Comparison of ENCODE assay signal across 21 mouse cellular contexts in genomic region chr15:10706414-10706813, GRCm38 (mm10). TPM values are rescaled to one million over a fixed set of nuclear protein-coding genes. Genes with fewer than 3 reads are reported as not detected.
DNase-seq lines count a peak whose midpoint lies in the region; ATAC-seq and TF ChIP-seq lines count a peak whose summit lies in the region.
"Had no signal": no experiment of that assay in that cellular context is flagged by ENCODE, and none has a peak within 500 bp of the region (broad histone marks: within the 10 kb centered on the region; RNA-seq: fewer than 3 reads in every experiment).

No protein-coding gene starts in this region.

- no peak overlapping the region for H3K9ac ChIP-seq in embryonic facial prominence, embryonic 12.5 days
- H3K9ac ChIP-seq in lung, embryonic 16.5 days (ENCODE audit: low read length) = no peak overlapping the region
- no peak overlapping the region for H3K9ac ChIP-seq in stomach, embryonic 15.5 days
- H3K9ac ChIP-seq: heart, embryonic 13.5 days had no signal

- no peaks in the 10 kb centered on the region for H3K27me3 ChIP-seq in embryonic facial prominence, embryonic 12.5 days
- H3K27me3 ChIP-seq in embryonic facial prominence, embryonic 10.5 days (replicated peaks; ENCODE audit: low read depth, poor library complexity, severe bottlenecking) = no peaks in the 10 kb centered on the region
- H3K27me3 ChIP-seq in lung, embryonic 16.5 days (ENCODE audit: control insufficient read depth, insufficient read depth, low read depth, low read length) = no peaks in the 10 kb centered on the region
- H3K27me3 ChIP-seq in E14TG2a.4 (ENCODE audit: insufficient read depth, low read length) = no peaks in the 10 kb centered on the region
- no peaks in the 10 kb centered on the region for H3K27me3 ChIP-seq in stomach, embryonic 15.5 days (replicated peaks)
- H3K27me3 ChIP-seq: Patski had no signal

- 73% methylated on average over 8 of the region's 8 CpGs for WGBS in embryonic facial prominence, embryonic 12.5 days
- 78% methylated on average over 8 of the region's 8 CpGs for WGBS in embryonic facial prominence, embryonic 10.5 days
- WGBS in lung, embryonic 16.5 days = 55% methylated on average over 8 of the region's 8 CpGs
- WGBS in stomach, embryonic 15.5 days = 65% methylated on average over 8 of the region's 8 CpGs

- 0 out of 2 replicates have a peak, but pooled peaks cover 2% of the 10 kb centered on the region for H3K9me3 ChIP-seq in embryonic facial prominence, embryonic 12.5 days
- H3K9me3 ChIP-seq in embryonic facial prominence, embryonic 10.5 days = no peaks in the 10 kb centered on the region
- no peaks in the 10 kb centered on the region for H3K9me3 ChIP-seq in lung, embryonic 16.5 days (ENCODE audit: control insufficient read depth, low read length)
- no peaks in the 10 kb centered on the region for H3K9me3 ChIP-seq in E14TG2a.4 (ENCODE audit: low read length)
- H3K9me3 ChIP-seq in stomach, embryonic 15.5 days = no peaks in the 10 kb centered on the region
- H3K9me3 ChIP-seq: heart, embryonic 13.5 days had no signal

- no peak for DNase-seq in embryonic facial prominence, embryonic 10.5 days (ENCODE audit: low spot score)
- DNase-seq in lung, postnatal 4 days = no peak
- no peak for DNase-seq in spleen, postnatal 10 days (ENCODE audit: low spot score in 2 of 2)
- DNase-seq: adrenal gland, postnatal 14 days; B cell, adult 2 months; cerebellum, adult 11-12 months; cerebellum, adult 9-11 months; cerebellum, postnatal 36 days; gastrocnemius, adult 2 months; gastrocnemius, postnatal 25 days; heart, postnatal 36 days had no signal

- no peak overlapping the region for H3K4me2 ChIP-seq in embryonic facial prominence, embryonic 12.5 days (replicated peaks)
- H3K4me2 ChIP-seq in lung, embryonic 16.5 days (ENCODE audit: low read depth, low read length) = no peak overlapping the region
- H3K4me2 ChIP-seq in stomach, embryonic 15.5 days = no peak overlapping the region
- H3K4me2 ChIP-seq: heart, embryonic 13.5 days had no signal

- TF ChIP-seq CTCF in E14TG2a.4 (conservative IDR thresholded peaks at IDR 0.05; ENCODE audit: low read length) = no peak

- peaks cover 32% of the 10 kb centered on the region for H3K4me1 ChIP-seq in embryonic facial prominence, embryonic 12.5 days
- peaks cover 18% of the 10 kb centered on the region for H3K4me1 ChIP-seq in embryonic facial prominence, embryonic 10.5 days
- peaks cover 15% of the 10 kb centered on the region for H3K4me1 ChIP-seq in lung, embryonic 16.5 days (replicated peaks; ENCODE audit: control insufficient read depth, insufficient read depth, low read length)
- H3K4me1 ChIP-seq in E14TG2a.4 (replicated peaks; ENCODE audit: low read depth, low read length) = peaks cover 89% of the 10 kb centered on the region
- peaks cover 2% of the 10 kb centered on the region; the same call in 1 of the 2 replicates for H3K4me1 ChIP-seq in stomach, embryonic 15.5 days

- no peak overlapping the region for H3K4me3 ChIP-seq in embryonic facial prominence, embryonic 12.5 days
- H3K4me3 ChIP-seq in embryonic facial prominence, embryonic 10.5 days = no peak overlapping the region
- H3K4me3 ChIP-seq in lung, embryonic 16.5 days (ENCODE audit: low read length) = no peak overlapping the region
- H3K4me3 ChIP-seq in E14TG2a.4 (replicated peaks; ENCODE audit: low read length) = peak overlapping the region; percentile 20; the same call in 1 of the 2 replicates
- H3K4me3 ChIP-seq in stomach, embryonic 15.5 days (replicated peaks) = no peak overlapping the region
- H3K4me3 ChIP-seq: gastrocnemius, adult 2 months; heart, embryonic 13.5 days had no signal

- H3K36me3 ChIP-seq in embryonic facial prominence, embryonic 12.5 days = peaks cover 19% of the 10 kb centered on the region
- H3K36me3 ChIP-seq in embryonic facial prominence, embryonic 10.5 days (replicated peaks) = peaks cover 59% of the 10 kb centered on the region
- H3K36me3 ChIP-seq in lung, embryonic 16.5 days (ENCODE audit: control insufficient read depth, insufficient read depth, low read length) = peaks cover 7% of the 10 kb centered on the region; the same call in 1 of the 2 replicates
- peaks cover 31% of the 10 kb centered on the region for H3K36me3 ChIP-seq in E14TG2a.4 (ENCODE audit: insufficient read depth, low read length)
- no peaks in the 10 kb centered on the region for H3K36me3 ChIP-seq in stomach, embryonic 15.5 days

- no peak for ATAC-seq in embryonic facial prominence, embryonic 12.5 days (ENCODE audit: insufficient number of reproducible peaks, insufficient read depth, low FRiP score, low TSS enrichment)
- peak; percentile 56 for ATAC-seq in lung, embryonic 16.5 days (ENCODE audit: low read depth)
- ATAC-seq in stomach, embryonic 15.5 days (ENCODE audit: insufficient read depth, low FRiP score, low read depth) = 0 out of 2 replicates have a peak, but pooled peaks have one; percentile 16
- ATAC-seq in erythroblast, adult 5-6 weeks (replicated peaks; ENCODE audit: low FRiP score, poor library complexity, severe bottlenecking) = no peak
- ATAC-seq: activated CD4-positive, CD25-positive, alpha-beta regulatory T cell, adult 4 months; CD4-positive, CD25-positive, alpha-beta regulatory T cell, adult 4 months; forebrain, embryonic 14.5 days; Patski had no signal

- 0 out of 2 replicates have a peak overlapping the region, but pooled peaks have one; percentile 9 for H3K27ac ChIP-seq in embryonic facial prominence, embryonic 12.5 days
- H3K27ac ChIP-seq in embryonic facial prominence, embryonic 10.5 days (replicated peaks) = no peak overlapping the region
- no peak overlapping the region for H3K27ac ChIP-seq in lung, embryonic 16.5 days (ENCODE audit: low read length)
- no peak overlapping the region for H3K27ac ChIP-seq in stomach, embryonic 15.5 days
- H3K27ac ChIP-seq: gastrocnemius, adult 2 months; heart, embryonic 13.5 days had no signal

RNA-seq across cellular contexts. Expression of gene Rai14, which starts 8.0 kb away (rescaled TPM):
- polyA plus RNA-seq in embryonic facial prominence, embryonic 12.5 days (2016; fragmentation: Nextera tagmentation; extraction: Ambion mirVana) = 85.6 and 89.7 TPM in 2 replicates
- polyA plus RNA-seq in embryonic facial prominence, embryonic 10.5 days (2016; fragmentation: Nextera tagmentation; extraction: Ambion mirVana) = 73.2 and 75.8 TPM in 2 replicates
- 80.9 and 84.2 TPM in 2 replicates for polyA plus RNA-seq in lung, embryonic 16.5 days (2015; fragmentation: Nextera tagmentation; extraction: Ambion mirVana)
- 17.8 and 19.6 TPM in 2 replicates for polyA plus RNA-seq in stomach, embryonic 15.5 days (2015; fragmentation: Nextera tagmentation; extraction: Ambion mirVana)
- total RNA-seq in erythroblast, adult 5-6 weeks (2015; ENCODE audit: low replicate concordance) = 0.19 and 1.5 TPM in 2 replicates
- total RNA-seq in erythroblast, adult 5-6 weeks (2017; ENCODE audit: low replicate concordance) = 0.94 and 1.1 TPM in 2 replicates

Comparison
In these comparisons a context has a peak if more than half of its experiments do, and no peak if none do; other contexts are left out.
1. ATAC-seq: peak in lung, embryonic 16.5 days (single experiment) and stomach, embryonic 15.5 days (single experiment); none in embryonic facial prominence, embryonic 12.5 days (single experiment) and erythroblast, adult 5-6 weeks (single experiment).